Mouse (Mus musculus) heart, embryonic 12.5 days (tissue): ENCODE data around the gene Thpo. TPM values are rescaled to one million over a fixed set of nuclear protein-coding genes. Genes with fewer than 3 reads are reported as not detected.

Source experiments
- ATAC-seq: fragments of 200-750 bp; cut with Nextera tagmentation; 2 replicates; pipeline ENCODE4 v1.8.0; 2017; ENCODE audit warnings: moderate TSS enrichment, moderate library complexity; ENCODE audit not compliant: insufficient number of reproducible peaks, low FRiP score
- H3K27ac ChIP-seq: fragments of 300-500 bp; sonication (generic); 2 replicates; pipeline ENCODE4 v1.5.1; 2016; ENCODE audit warnings: mild to moderate bottlenecking, moderate library complexity; ENCODE audit not compliant: poor library complexity, severe bottlenecking
- H3K27me3 ChIP-seq: fragments of 300-500 bp; sonication (generic); replicated peaks from 2 replicates; pipeline ENCODE4 v1.6.1; 2016; ENCODE audit warnings: mild to moderate bottlenecking, moderate library complexity
- H3K36me3 ChIP-seq: fragments of 300-500 bp; sonication (generic); 2 replicates; pipeline ENCODE4 v1.6.1; 2016; ENCODE audit warnings: mild to moderate bottlenecking, moderate library complexity
- H3K4me1 ChIP-seq: fragments of 300-500 bp; sonication (generic); replicated peaks from 2 replicates; pipeline ENCODE4 v1.6.1; 2016; ENCODE audit warnings: mild to moderate bottlenecking
- H3K4me2 ChIP-seq: fragments of 300-500 bp; sonication (generic); 2 replicates; pipeline ENCODE4 v1.6.1; 2016; ENCODE audit warnings: mild to moderate bottlenecking, moderate library complexity
- H3K4me3 ChIP-seq: fragments of 300-500 bp; sonication (generic); 2 replicates; pipeline ENCODE4 v1.5.1; 2016; ENCODE audit warnings: mild to moderate bottlenecking
- H3K9ac ChIP-seq: fragments of 300-500 bp; sonication (generic); 2 replicates; pipeline ENCODE4 v1.6.1; 2016; ENCODE audit warnings: mild to moderate bottlenecking, moderate library complexity
- H3K9me3 ChIP-seq: fragments of 300-500 bp; sonication (generic); replicated peaks from 2 replicates; pipeline ENCODE4 v1.6.1; 2016; ENCODE audit warnings: mild to moderate bottlenecking, moderate library complexity
- WGBS: fragments of 180-500 bp; shearing (Covaris S2); methylation state at CpG from one replicate; pipeline ENCODE4 v1.1.7; 2016; 5-methylcytosine and 5-hydroxymethylcytosine counted together
- polyA plus RNA-seq: library from polyadenylated mRNA; unstranded; fragments of >200 nt; fragmentation: Nextera tagmentation; extraction: Ambion mirVana; gene quantifications from 2 replicates; pipeline ENCODE4 v1.2.1, GENCODE M21; 2016

Gene Thpo
- polyA plus RNA-seq, 1 experiment from 2014 or later, result 0.22 TPM

DNA sequence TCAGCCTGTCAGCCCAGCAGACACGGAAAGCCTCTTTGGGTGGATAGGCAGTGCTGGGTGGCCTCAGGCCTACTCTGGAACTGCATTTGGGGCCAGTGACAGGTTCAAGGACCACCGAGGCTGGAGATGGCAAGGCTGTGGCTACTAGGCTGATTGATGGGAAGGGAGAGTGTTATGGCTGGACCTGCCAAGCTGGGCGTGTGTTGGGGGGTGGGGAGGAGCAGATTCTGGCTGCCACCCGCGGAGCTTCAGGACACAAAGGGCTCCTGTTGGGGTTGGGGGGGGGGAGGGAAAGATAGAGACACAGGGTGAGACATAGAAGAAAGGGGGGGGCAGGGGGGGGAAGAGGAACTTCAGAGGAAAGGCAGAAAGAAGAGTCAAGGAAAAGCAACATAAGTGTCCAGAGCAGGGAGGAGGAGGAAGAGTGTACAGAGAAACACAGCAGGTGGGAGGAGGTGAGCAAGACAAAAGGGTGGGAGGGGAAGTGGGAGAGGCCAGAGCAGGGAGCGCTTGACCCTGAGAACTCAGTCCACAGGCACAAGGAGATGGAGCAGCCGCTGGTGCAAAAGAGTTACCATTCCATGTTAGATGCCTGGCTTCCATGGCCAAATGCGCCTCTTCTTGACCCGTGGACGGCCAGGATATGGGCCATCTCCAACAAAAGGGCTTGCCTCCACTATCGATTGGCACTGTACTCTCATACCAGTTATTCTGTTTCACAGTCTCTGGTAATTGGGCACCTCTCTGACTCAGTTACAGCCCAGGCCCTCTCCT is 19.8 kb downstream of the Thpo start:
- ATAC-seq, result no peak
- H3K9ac ChIP-seq, result no peak overlapping the region
- 52% methylated on average over 11 of the region's 11 CpGs for WGBS
- H3K4me3 ChIP-seq, result 0 out of 2 replicates have a peak overlapping the region, but pooled peaks have one; percentile 62
- H3K4me2 ChIP-seq, result peak overlapping the region; percentile 82
- peaks cover 28% of the 10 kb centered on the region for H3K36me3 ChIP-seq
- no peaks in the 10 kb centered on the region for H3K9me3 ChIP-seq
- no peak overlapping the region for H3K27ac ChIP-seq
- H3K4me1 ChIP-seq, result peaks cover 44% of the 10 kb centered on the region
- no peaks in the 10 kb centered on the region for H3K27me3 ChIP-seq

DNA sequence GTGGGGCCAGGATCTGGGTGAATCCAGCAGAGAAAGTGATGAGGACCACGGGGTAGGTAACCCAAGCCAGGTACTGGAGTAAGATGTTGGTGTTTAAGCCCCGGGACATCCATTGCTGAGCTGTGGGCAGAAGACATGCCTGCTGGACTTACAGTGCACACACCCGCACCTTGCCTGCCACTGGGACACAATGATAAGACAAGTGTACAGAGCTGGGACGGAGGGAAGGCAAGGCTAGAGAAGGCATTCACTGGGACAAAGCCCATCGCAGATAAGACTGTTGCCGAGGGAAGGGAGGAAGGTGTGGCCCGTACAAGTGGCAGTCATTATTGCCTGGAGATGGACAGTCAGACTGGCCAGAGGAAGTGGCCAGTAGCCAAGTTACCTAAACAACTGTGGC is 21.4 kb downstream of the Thpo start:
- Histone ChIP-seq H3K4me3 (no peak overlapping the region), H3K9ac (no peak overlapping the region), H3K4me2 (peak overlapping the region; percentile 82; the same call in 1 of the 2 replicates), H3K4me1 (peaks cover 38% of the 10 kb centered on the region), H3K27ac (no peak overlapping the region), H3K9me3 (no peaks in the 10 kb centered on the region), H3K27me3 (no peaks in the 10 kb centered on the region), H3K36me3 (peaks cover 33% of the 10 kb centered on the region)
- no peak for ATAC-seq
- WGBS, result 61% methylated on average over 7 of the region's 7 CpGs

DNA sequence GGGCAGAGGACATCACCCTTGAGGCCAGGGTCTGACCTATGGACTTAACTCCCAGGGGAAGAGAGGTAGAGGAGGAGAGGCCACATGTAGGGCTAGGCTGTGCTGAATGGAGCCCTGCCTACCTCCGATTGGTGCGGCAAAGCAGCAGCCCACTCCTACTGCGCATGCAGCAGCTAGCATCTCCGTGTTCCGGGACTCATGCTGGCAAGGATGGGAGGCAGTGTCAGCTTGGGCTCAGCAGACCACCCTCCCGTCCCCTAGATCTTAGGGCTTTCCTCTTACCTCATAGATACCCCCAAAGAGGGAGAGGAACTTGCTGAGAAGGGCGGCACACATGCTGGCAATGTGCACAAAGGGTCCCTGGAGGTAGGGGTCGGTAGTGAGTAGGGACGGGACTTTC is 22.1 kb downstream of the Thpo start:
- no peak overlapping the region for H3K27ac ChIP-seq
- no peak overlapping the region for H3K9ac ChIP-seq
- H3K4me3 ChIP-seq, result no peak overlapping the region
- H3K4me2 ChIP-seq, result no peak overlapping the region
- 77% methylated on average over 9 of the region's 9 CpGs for WGBS
- H3K9me3 ChIP-seq, result no peaks in the 10 kb centered on the region
- no peaks in the 10 kb centered on the region for H3K27me3 ChIP-seq
- ATAC-seq, result no peak
- H3K4me1 ChIP-seq, result peaks cover 38% of the 10 kb centered on the region
- H3K36me3 ChIP-seq, result peaks cover 40% of the 10 kb centered on the region

DNA sequence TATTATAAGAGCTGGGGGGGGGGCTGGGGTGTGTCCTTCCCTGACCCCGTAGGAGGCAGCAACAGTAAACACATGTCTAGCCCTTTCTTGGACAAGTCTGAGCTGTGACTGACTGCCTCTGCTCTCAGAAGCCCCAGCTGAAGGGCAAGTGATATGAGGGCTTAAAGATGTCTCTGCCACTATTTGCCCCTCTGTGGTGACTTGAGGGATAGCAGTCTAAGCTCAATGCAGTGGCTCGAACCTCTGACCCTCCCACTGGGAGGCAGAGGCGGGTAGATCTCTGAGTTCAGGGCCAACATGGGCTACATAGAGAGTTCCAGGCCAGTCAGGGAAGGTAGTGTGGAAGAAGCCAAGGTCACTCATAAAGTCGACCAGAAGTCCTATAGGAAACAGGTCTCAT is 23.5 kb downstream of the Thpo start:
- no peaks in the 10 kb centered on the region for H3K9me3 ChIP-seq
- no peak overlapping the region for H3K4me2 ChIP-seq
- peaks cover 46% of the 10 kb centered on the region for H3K36me3 ChIP-seq
- H3K9ac ChIP-seq, result no peak overlapping the region
- no peak overlapping the region for H3K27ac ChIP-seq
- no peaks in the 10 kb centered on the region for H3K27me3 ChIP-seq
- ATAC-seq, result no peak
- H3K4me1 ChIP-seq, result peaks cover 34% of the 10 kb centered on the region
- no peak overlapping the region for H3K4me3 ChIP-seq
- 77% methylated on average over 4 of the region's 4 CpGs for WGBS

DNA sequence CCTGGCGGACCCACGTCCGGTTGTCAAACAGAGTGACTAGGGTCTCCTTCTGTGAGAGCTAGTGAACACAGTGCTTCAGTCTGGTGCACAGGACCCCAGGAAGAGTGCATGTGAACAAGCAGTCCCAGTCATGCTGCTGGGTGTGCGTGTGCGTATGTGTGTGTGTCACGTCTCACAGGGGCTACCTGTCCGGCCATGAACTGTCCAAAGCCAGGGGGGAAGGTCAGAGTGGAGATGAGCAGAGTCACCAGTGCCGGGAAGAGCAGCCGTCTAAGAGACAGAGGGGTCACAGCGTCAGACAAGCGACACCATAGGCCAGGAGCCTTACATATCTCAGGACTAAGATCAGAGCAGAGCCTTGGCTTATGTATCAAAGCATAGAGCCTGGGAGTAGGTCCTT is 23.9 kb downstream of the Thpo start:
- peaks cover 48% of the 10 kb centered on the region for H3K36me3 ChIP-seq
- peaks cover 32% of the 10 kb centered on the region for H3K4me1 ChIP-seq

DNA sequence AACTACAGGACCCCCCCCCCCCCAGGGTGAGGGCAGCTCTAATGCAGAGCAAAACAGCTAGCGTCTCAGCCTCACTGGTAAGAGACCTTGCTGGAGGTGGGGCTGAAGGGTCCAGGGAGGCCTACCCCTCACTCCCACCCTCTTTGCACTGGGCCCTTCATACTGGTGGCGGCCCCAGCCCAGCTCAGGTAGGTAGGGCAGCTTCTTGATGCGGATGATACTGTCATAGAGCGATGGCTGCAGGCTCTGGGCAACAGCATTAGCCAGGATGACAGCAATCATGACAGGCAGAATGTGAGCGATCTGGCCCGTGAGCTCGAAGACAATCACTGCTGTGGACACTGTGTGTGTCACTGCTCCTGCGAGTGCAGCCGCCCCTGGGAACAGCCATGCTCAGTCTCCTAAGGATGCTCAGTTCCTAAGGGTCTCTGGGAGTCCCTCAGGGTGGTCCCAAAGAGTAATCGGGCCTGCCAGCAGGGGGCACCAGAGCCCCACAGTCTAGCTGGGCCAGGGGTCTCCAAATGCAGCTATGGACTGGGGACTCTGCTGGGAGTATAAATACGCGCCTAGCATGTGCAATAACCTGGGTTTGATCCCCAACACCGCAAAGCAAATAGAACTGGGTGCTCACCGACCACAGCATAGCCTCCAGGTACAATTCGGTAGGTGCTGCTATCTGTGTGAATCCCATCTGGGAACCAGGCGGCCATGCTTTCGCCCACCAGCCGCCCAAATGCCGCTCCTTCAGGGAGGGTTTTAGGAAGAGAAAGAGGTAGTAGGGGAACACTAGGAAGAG is 25.2 kb downstream of the Thpo start:
- Histone ChIP-seq H3K27ac (no peak overlapping the region), H3K4me3 (no peak overlapping the region), H3K4me2 (no peak overlapping the region), H3K4me1 (peaks cover 20% of the 10 kb centered on the region), H3K36me3 (peaks cover 48% of the 10 kb centered on the region), H3K9ac (no peak overlapping the region), H3K27me3 (no peaks in the 10 kb centered on the region), H3K9me3 (no peaks in the 10 kb centered on the region)
- ATAC-seq, result no peak
- WGBS, result 70% methylated on average over 19 of the region's 19 CpGs

More for the DNA sequence above, 23.9 kb downstream of the Thpo start:
- WGBS, result 89% methylated on average over 11 of the region's 11 CpGs
- H3K9ac ChIP-seq, result no peak overlapping the region
- no peak overlapping the region for H3K4me2 ChIP-seq
- H3K27ac ChIP-seq, result no peak overlapping the region
- no peak overlapping the region for H3K4me3 ChIP-seq
- H3K27me3 ChIP-seq, result no peaks in the 10 kb centered on the region
- H3K9me3 ChIP-seq, result no peaks in the 10 kb centered on the region
- ATAC-seq, result no peak

DNA sequence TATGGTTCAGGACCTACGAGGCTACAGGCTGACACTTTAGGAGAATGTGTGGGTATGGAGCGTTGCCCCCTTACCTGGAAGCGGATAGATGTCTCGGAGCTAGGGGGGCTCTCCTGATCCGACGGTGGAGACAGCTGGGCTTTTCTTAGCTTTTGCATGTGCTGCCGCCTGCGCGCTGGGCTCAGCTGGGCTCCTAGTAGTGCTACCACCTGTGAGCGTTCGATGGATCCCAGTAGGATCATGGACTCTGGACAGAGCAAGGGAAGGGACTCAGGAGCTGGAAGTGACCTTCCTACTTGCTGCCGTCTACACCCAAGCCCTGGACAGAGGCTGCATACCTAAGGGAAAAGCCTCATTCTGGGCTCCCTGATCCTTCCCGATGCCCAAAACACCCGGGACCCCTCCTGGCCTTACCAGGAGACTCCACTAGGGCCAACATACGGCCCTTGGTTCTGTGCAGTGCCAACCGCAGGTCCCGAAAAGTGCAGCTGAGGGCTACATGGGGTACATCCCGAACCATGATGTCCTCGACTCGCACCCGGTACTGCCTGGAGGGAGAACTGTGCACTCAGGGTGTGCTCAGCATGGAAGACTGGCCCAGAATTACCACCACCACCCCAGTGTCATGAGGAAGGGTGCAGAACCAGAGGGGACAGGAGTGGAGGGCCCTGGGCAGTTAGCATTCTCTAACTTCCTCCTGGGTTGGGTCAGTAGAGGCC is 25.9 kb downstream of the Thpo start:
- H3K9ac ChIP-seq, result no peak overlapping the region

DNA sequence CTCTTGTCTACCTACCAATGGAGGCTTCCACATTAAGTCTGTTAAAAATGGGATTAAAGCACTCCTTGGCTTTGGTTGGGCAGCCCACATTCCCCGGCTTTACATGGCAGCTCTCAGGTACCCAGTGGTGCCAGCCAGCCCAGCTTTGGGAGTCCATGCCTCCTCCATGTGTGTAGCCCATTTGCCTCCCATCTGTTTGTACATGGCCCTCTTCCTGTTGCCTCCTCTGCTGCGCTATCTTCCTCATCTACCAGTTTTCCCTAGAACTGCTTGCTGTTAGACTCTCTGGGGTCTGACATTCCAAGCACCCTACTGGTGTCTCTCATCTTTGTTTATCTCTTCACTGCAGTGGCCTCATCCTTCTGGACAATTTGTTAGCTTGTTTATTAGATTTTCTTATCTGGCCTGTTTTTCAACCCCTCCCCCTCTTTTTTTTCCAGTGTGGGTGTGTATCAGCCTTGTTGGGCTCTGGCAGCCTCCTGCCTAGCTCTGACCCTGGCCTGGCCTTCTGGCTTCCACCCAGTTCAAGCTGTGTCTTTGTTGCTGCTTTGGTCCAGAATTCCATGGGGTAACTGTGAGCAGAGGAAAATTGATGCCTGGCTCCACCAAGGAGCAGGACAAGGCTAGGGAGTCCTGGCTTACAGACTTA is 27.8 kb downstream of the Thpo start:
- H3K36me3 ChIP-seq, result peaks cover 39% of the 10 kb centered on the region
- H3K4me1 ChIP-seq, result peaks cover 22% of the 10 kb centered on the region
- no peaks in the 10 kb centered on the region for H3K27me3 ChIP-seq
- H3K4me2 ChIP-seq, result no peak overlapping the region
- no peaks in the 10 kb centered on the region for H3K9me3 ChIP-seq
- no peak for ATAC-seq
- H3K4me3 ChIP-seq, result no peak overlapping the region
- H3K9ac ChIP-seq, result no peak overlapping the region
- 78% methylated on average over 2 of the region's 2 CpGs for WGBS
- no peak overlapping the region for H3K27ac ChIP-seq

More for the DNA sequence above, 25.9 kb downstream of the Thpo start:
- Histone ChIP-seq H3K4me1 (peaks cover 13% of the 10 kb centered on the region), H3K36me3 (peaks cover 48% of the 10 kb centered on the region), H3K9me3 (no peaks in the 10 kb centered on the region), H3K27ac (no peak overlapping the region), H3K4me2 (no peak overlapping the region), H3K27me3 (no peaks in the 10 kb centered on the region), H3K4me3 (no peak overlapping the region)
- no peak for ATAC-seq
- WGBS, result 91% methylated on average over 21 of the region's 21 CpGs

DNA sequence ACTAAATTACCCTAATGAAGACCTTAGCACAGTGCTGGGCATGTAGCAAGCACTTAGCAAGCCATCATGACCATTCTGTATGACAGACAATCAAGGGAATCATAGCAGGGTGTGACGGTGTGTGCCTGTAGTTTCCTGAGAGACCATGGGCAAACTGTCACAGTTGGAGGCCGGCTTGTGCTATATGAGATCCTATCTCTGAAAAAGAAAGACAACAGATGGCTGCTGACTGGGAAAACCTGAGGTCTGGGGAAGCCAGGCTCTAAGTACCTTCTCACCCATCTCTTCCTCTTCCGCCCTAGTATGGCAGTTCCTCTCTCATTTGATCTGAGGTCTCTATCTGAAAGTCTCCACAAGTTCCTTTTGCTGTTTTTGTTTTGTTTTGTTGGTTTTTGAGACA is 28.5 kb downstream of the Thpo start:
- H3K36me3 ChIP-seq, result peaks cover 34% of the 10 kb centered on the region
- no peak overlapping the region for H3K9ac ChIP-seq
- H3K4me1 ChIP-seq, result peaks cover 24% of the 10 kb centered on the region
- no peak overlapping the region for H3K4me2 ChIP-seq
- no peak overlapping the region for H3K27ac ChIP-seq
- ATAC-seq, result no peak
- no peak overlapping the region for H3K4me3 ChIP-seq
- WGBS, result 75% methylated on average over 3 of the region's 3 CpGs
- no peaks in the 10 kb centered on the region for H3K27me3 ChIP-seq
- no peaks in the 10 kb centered on the region for H3K9me3 ChIP-seq

DNA sequence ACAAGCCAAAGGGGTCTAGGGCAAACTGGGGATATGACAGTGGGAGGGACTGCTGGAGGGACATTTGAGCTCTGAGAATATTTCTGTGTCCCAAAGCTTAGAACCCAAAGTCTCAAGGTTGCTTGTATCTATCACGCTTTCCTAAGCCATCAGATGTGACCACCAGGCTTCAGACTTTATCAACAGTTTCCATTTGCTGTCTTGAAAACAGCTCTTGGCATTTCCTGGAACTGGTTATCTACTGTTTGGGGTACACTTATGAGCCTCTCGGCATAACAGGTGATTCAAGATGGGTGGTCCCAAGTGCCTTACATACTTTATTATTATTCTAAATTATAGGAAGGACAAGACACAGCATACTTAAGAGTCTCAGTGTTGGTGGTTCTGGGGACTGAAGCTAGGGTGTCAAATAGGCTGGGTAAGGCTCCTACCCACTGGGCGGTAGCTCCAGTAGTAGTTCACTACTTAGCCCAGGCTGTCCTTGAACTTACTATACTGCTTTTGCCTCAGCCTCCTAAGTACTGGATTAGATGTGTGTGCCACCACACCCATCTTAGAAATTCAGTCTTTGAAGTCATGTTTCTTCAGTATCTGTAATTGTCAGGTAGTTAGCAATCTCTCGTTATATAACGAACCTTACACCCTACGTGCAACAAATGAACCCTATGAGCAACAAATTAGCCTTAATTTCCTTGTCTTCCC is 30.5 kb downstream of the Thpo start:
- Histone ChIP-seq H3K9me3 (no peaks in the 10 kb centered on the region), H3K27me3 (no peaks in the 10 kb centered on the region), H3K4me2 (no peak overlapping the region), H3K9ac (no peak overlapping the region), H3K4me3 (no peak overlapping the region), H3K4me1 (peaks cover 24% of the 10 kb centered on the region), H3K27ac (no peak overlapping the region), H3K36me3 (peaks cover 28% of the 10 kb centered on the region)
- 80% methylated on average over 6 of the region's 6 CpGs for WGBS
- ATAC-seq, result no peak
